Mouse (Mus musculus) frontal cortex, postnatal 14 days (tissue): ENCODE data around the gene Rufy2.

ENCODE experiments used
- DNase-seq, 2 experiments: peaks; one replicate each; pipeline ENCODE4 v3.0.0; 2022; ENCODE audit warnings: low spot score in 2 of 2

Rufy2 gene

GRCm38 (mm10) chr10:62980039-62980954 lies at the start of gene Rufy2:
Rufy2 (plus strand) TSS chr10:62980223.
- DNase-seq = peak; percentile 81

GRCm38 (mm10) chr10:62932381-62932780 lies 47.6 kb upstream of the Rufy2 start:
- DNase-seq = no peak

GRCm38 (mm10) chr10:62944975-62945580 lies 34.9 kb upstream of the Rufy2 start:
- no peak for DNase-seq

- peak; percentile 44 to 51 for DNase-seq
Measured at GRCm38 (mm10) chr10:62946738-62947471, 33.1 kb upstream of the Rufy2 start, which contains the start of gene Dna2. Dna2 (plus strand) TSS chr10:62947026.

GRCm38 (mm10) chr10:62948551-62948950 lies 31.5 kb upstream of the Rufy2 start:
- DNase-seq = no peak

GRCm38 (mm10) chr10:62963956-62964355 lies 16.1 kb upstream of the Rufy2 start:
- no peak for DNase-seq

- no peak for DNase-seq
Measured at GRCm38 (mm10) chr10:62965796-62966195, 14.2 kb upstream of the Rufy2 start.

GRCm38 (mm10) chr10:62966291-62966690 lies 13.7 kb upstream of the Rufy2 start:
- no peak for DNase-seq

GRCm38 (mm10) chr10:62971821-62972220 lies 8.2 kb upstream of the Rufy2 start:
- no peak for DNase-seq

GRCm38 (mm10) chr10:62979667-62980038 lies 370 bp upstream of the Rufy2 start:
- DNase-seq = no peak

GRCm38 (mm10) chr10:62984072-62984471 lies 4.0 kb downstream of the Rufy2 start:
- no peak for DNase-seq

- no peak for DNase-seq
Measured at GRCm38 (mm10) chr10:62984495-62984894, 4.5 kb downstream of the Rufy2 start.

GRCm38 (mm10) chr10:62987341-62987740 lies 7.3 kb downstream of the Rufy2 start:
- peak in 1 of 2 experiments; percentile 28 for DNase-seq

- DNase-seq = no peak
Measured at GRCm38 (mm10) chr10:62990636-62991035, 10.6 kb downstream of the Rufy2 start.

GRCm38 (mm10) chr10:62993991-62994390 lies 14.0 kb downstream of the Rufy2 start:
- DNase-seq = no peak

GRCm38 (mm10) chr10:63000584-63000983 lies 20.6 kb downstream of the Rufy2 start:
- DNase-seq = no peak

GRCm38 (mm10) chr10:63003252-63003651 lies 23.2 kb downstream of the Rufy2 start:
- no peak for DNase-seq

- no peak for DNase-seq
Measured at GRCm38 (mm10) chr10:63004556-63004955, 24.5 kb downstream of the Rufy2 start.

- DNase-seq = no peak
Measured at GRCm38 (mm10) chr10:63008193-63008592, 28.2 kb downstream of the Rufy2 start.

- no peak for DNase-seq
Measured at GRCm38 (mm10) chr10:63010268-63010667, 30.2 kb downstream of the Rufy2 start.

- DNase-seq = no peak
Measured at GRCm38 (mm10) chr10:63011556-63011955, 31.5 kb downstream of the Rufy2 start.

- DNase-seq = no peak
Measured at GRCm38 (mm10) chr10:63013476-63013875, 33.5 kb downstream of the Rufy2 start.
